Mouse (Mus musculus): ENCODE data around the gene Cldn3.

Cldn3 gene

GRCm38 (mm10) chr5:134965852-134966821, 19.9 kb upstream of the Cldn3 start:
- DNase-seq: peak; percentile 21

- no peak for DNase-seq
Observed at GRCm38 (mm10) chr5:134967164-134967944, 18.7 kb upstream of the Cldn3 start.

GRCm38 (mm10) chr5:134970671-134971070, 15.3 kb upstream of the Cldn3 start:
- DNase-seq: no peak

- DNase-seq: no peak
Observed at GRCm38 (mm10) chr5:134973081-134973480, 12.9 kb upstream of the Cldn3 start.

GRCm38 (mm10) chr5:134973526-134973925, 12.5 kb upstream of the Cldn3 start:
- no peak for DNase-seq

- no peak for DNase-seq
Observed at GRCm38 (mm10) chr5:134974294-134974693, 11.7 kb upstream of the Cldn3 start.

GRCm38 (mm10) chr5:134974921-134975320, 11.1 kb upstream of the Cldn3 start:
- DNase-seq: no peak

GRCm38 (mm10) chr5:134976164-134976563, 9.8 kb upstream of the Cldn3 start:
- DNase-seq: no peak

GRCm38 (mm10) chr5:134976577-134977250, 9.3 kb upstream of the Cldn3 start:
- no peak for DNase-seq

GRCm38 (mm10) chr5:134977837-134978236, 8.2 kb upstream of the Cldn3 start:
- no peak for DNase-seq

- DNase-seq: no peak
Observed at GRCm38 (mm10) chr5:134981149-134981548, 4.9 kb upstream of the Cldn3 start.

GRCm38 (mm10) chr5:134983111-134983510, 2.9 kb upstream of the Cldn3 start:
- DNase-seq: no peak

- DNase-seq: no peak
Observed at GRCm38 (mm10) chr5:134983771-134984170, 2.2 kb upstream of the Cldn3 start.

GRCm38 (mm10) chr5:134986298-134987268, 569 bp downstream of the Cldn3 start:
- no peak for DNase-seq

- no peak for DNase-seq
Observed at GRCm38 (mm10) chr5:134989166-134989565, 3.2 kb downstream of the Cldn3 start.

- DNase-seq: no peak
Observed at GRCm38 (mm10) chr5:134989741-134990140, 3.7 kb downstream of the Cldn3 start.

- DNase-seq: no peak
Observed at GRCm38 (mm10) chr5:134992566-134992965, 6.6 kb downstream of the Cldn3 start.

GRCm38 (mm10) chr5:134998359-134998758, 12.3 kb downstream of the Cldn3 start:
- no peak for DNase-seq

- DNase-seq: no peak
Observed at GRCm38 (mm10) chr5:134999797-135000196, 13.8 kb downstream of the Cldn3 start.

- DNase-seq: no peak
Observed at GRCm38 (mm10) chr5:135000751-135001150, 14.7 kb downstream of the Cldn3 start.

- no peak for DNase-seq
Observed at GRCm38 (mm10) chr5:135001309-135001708, 15.3 kb downstream of the Cldn3 start.

- DNase-seq: no peak
Observed at GRCm38 (mm10) chr5:135002151-135002550, 16.1 kb downstream of the Cldn3 start.
